Mouse (Mus musculus) lung, embryonic 16.5 days (tissue): ENCODE data around the gene Tbxas1. TPM values are rescaled to one million over a fixed set of nuclear protein-coding genes. Genes with fewer than 3 reads are reported as not detected.

Experiments
- ATAC-seq: fragments of 200-750 bp; cut with Nextera tagmentation; 2 replicates; pipeline ENCODE4 v1.8.0; 2017; ENCODE audit warnings: low read depth, mild to moderate bottlenecking, moderate library complexity
- H3K27ac ChIP-seq: fragments of 300-500 bp; sonication (generic); 2 replicates; pipeline ENCODE4 v1.5.1; 2014; ENCODE audit warnings: mild to moderate bottlenecking, control low read depth, low read length
- H3K27me3 ChIP-seq: fragments of 300-500 bp; sonication (generic); 2 replicates; pipeline ENCODE4 v1.6.1; 2014; ENCODE audit warnings: low read depth, low read length, mixed read lengths; ENCODE audit not compliant: control insufficient read depth, insufficient read depth
- H3K36me3 ChIP-seq: fragments of 300-500 bp; sonication (generic); 2 replicates; pipeline ENCODE4 v1.6.1; 2014; ENCODE audit warnings: low read length; ENCODE audit not compliant: control insufficient read depth, insufficient read depth
- H3K4me1 ChIP-seq: fragments of 300-500 bp; sonication (generic); replicated peaks from 2 replicates; pipeline ENCODE4 v1.6.1; 2014; ENCODE audit warnings: low read length, mixed read lengths; ENCODE audit not compliant: control insufficient read depth, insufficient read depth
- H3K4me2 ChIP-seq: fragments of 300-500 bp; sonication (generic); 2 replicates; pipeline ENCODE4 v1.6.1; 2014; ENCODE audit warnings: low read depth, low read length, control low read depth
- H3K4me3 ChIP-seq: fragments of 300-500 bp; sonication (generic); 2 replicates; pipeline ENCODE4 v1.5.1; 2014; ENCODE audit warnings: mild to moderate bottlenecking, low read length, control low read depth
- H3K9ac ChIP-seq: fragments of 300-500 bp; sonication (generic); 2 replicates; pipeline ENCODE4 v1.6.1; 2014; ENCODE audit warnings: low read length, control low read depth
- H3K9me3 ChIP-seq: fragments of 300-500 bp; sonication (generic); 2 replicates; pipeline ENCODE4 v1.6.1; 2016; ENCODE audit warnings: low read length; ENCODE audit not compliant: control insufficient read depth
- WGBS: fragments of 180-500 bp; shearing (Covaris S2); extraction: QIAGEN DNeasy Blood & Tissue Kit; methylation state at CpG from one replicate; pipeline ENCODE4 v1.1.7; 2014; 5-methylcytosine and 5-hydroxymethylcytosine counted together
- polyA plus RNA-seq: library from polyadenylated mRNA; unstranded; fragments of >200 nt; fragmentation: Nextera tagmentation; extraction: Ambion mirVana; gene quantifications from 2 replicates; pipeline ENCODE4 v1.2.1, GENCODE M21; 2015

Gene Tbxas1
- polyA plus RNA-seq, 1 experiment from 2014 or later = 3.9 TPM

DNA sequence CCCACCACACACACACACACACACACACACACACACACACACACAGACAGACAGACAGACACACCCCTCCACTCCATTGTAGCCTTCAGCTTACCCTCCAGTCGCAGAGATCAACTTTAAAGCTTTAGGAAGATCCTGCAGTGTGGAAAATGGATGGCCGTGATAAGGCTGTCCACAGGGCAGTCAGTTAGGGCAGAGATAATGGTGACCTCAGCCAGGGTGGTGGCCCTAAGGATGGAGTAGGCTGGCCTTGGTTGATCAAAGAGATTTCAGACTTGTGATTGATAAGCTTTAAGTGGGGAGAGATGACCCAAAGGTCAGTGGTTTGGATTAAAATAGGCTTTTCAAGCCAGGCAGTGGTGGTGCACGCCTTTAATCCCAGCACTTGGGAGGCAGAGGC, 120.6 kb downstream of the Tbxas1 start:
- H3K36me3 ChIP-seq = no peaks in the 10 kb centered on the region
- no peak overlapping the region for H3K9ac ChIP-seq
- WGBS = 54% methylated on average over 3 of the region's 3 CpGs

DNA sequence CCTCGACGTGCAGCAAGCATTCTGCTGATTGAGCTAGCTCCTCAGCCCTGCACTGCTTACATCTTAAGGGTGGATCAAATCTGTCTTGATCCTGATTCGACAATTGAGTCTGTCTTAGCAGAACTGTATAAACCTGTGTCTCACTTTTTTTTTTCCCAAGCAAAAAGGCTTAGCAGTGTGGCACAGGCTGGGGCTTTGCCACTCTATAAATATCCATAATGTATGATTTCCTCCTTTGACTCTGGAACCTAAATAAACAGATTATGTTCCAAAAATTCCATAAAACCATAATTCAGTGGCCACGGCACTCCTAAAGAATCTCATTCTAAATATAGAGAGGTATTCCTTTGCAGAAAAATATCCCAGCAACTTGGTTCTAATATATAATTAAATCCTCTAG, 122.6 kb downstream of the Tbxas1 start:
- Histone ChIP-seq H3K4me1 (no peaks in the 10 kb centered on the region), H3K27me3 (no peaks in the 10 kb centered on the region), H3K4me3 (no peak overlapping the region), H3K27ac (no peak overlapping the region), H3K9ac (no peak overlapping the region), H3K9me3 (no peaks in the 10 kb centered on the region), H3K36me3 (no peaks in the 10 kb centered on the region), H3K4me2 (no peak overlapping the region)
- ATAC-seq = no peak
- 61% methylated on average over 4 of the region's 4 CpGs for WGBS

More for the DNA sequence above, 120.6 kb downstream of the Tbxas1 start:
- ATAC-seq = no peak
- no peak overlapping the region for H3K4me3 ChIP-seq
- H3K9me3 ChIP-seq = no peaks in the 10 kb centered on the region
- no peak overlapping the region for H3K27ac ChIP-seq
- no peaks in the 10 kb centered on the region for H3K27me3 ChIP-seq
- H3K4me1 ChIP-seq = no peaks in the 10 kb centered on the region
- no peak overlapping the region for H3K4me2 ChIP-seq

DNA sequence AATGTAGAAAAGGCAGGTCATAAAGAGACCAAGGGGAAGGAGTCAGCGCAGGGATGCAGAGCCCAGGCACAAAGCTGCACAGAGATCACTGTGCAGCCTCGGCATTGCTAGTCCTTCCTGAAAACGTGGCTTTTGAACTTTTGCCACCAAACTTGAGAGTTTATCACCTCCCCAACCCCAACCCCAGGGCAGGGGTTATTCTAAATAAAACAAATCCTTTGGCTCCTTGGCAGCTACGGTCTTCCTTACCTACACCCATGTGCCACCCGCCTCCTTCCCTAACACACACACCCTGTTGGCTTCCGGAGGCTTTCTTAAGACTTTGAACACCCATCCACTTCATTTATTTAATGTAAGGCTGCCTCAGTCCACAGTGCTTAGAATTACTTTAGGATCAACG, 127.9 kb downstream of the Tbxas1 start:
- 52% methylated on average over 7 of the region's 7 CpGs for WGBS
- Histone ChIP-seq H3K4me3 (no peak overlapping the region), H3K27me3 (no peaks in the 10 kb centered on the region), H3K4me2 (no peak overlapping the region), H3K4me1 (no peaks in the 10 kb centered on the region), H3K27ac (no peak overlapping the region), H3K9me3 (no peaks in the 10 kb centered on the region), H3K36me3 (no peaks in the 10 kb centered on the region), H3K9ac (no peak overlapping the region)
- no peak for ATAC-seq

DNA sequence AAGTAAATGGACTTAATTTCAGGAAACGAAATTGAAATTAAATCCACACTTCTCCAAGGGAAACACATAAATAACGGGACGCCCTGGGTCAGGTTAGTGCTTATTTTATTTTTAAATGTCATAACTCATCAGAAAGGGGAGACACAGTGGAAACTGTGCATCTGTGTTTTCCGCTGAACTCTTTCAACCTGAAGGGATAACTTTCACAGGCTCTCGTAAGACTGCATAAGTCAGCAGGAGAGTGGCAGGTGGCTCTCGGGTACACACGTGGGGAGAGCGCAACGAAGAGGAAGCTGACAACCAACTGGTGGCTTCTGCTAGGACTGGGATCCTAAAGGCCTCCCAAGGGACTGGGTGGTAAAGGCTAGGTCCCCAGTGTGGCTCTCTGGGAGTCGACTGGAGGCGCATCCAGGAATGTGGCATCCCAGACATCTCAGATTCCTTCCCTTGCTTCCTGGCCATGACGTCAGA, 128.8 kb downstream of the Tbxas1 start:
- ATAC-seq = no peak
- Histone ChIP-seq H3K9me3 (no peaks in the 10 kb centered on the region), H3K4me2 (no peak overlapping the region), H3K4me3 (no peak overlapping the region), H3K4me1 (no peaks in the 10 kb centered on the region), H3K9ac (no peak overlapping the region), H3K27ac (no peak overlapping the region), H3K27me3 (no peaks in the 10 kb centered on the region), H3K36me3 (no peaks in the 10 kb centered on the region)
- WGBS = 66% methylated on average over 12 of the region's 12 CpGs

DNA sequence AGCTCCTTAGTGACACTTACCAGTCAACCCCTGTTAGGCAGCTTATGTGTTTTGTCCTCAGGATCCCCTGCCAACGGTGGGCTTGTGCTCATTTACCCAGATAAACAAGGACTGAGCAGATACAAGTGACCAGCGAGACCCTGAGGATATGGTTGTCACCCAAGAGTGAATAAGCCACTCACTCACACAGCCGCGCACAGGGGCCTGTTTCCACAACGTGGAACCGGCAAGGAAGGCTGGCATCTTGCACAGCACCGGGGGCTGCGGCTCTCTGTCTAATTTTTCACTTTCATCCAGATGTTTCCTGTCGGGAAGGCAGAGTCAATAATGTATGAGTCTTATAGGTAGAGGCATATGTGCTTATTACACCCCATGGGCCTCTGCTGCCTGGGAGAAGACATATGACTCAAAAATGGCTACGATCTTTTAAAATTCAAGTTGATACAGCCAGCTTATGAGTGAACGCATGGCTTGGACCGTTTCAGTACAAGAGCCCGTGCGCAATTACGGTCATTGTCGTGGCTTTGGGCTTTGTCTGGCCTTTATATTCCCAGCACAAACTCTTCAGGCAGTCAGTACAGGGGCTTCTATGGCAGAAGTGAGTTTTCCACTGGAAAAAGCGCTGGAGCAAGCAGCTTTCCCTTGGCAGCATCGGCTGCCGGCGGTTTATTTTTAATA, 130.2 kb downstream of the Tbxas1 start:
- ATAC-seq = no peak
- Histone ChIP-seq H3K36me3 (no peaks in the 10 kb centered on the region), H3K9me3 (no peaks in the 10 kb centered on the region), H3K4me2 (no peak overlapping the region), H3K27ac (no peak overlapping the region), H3K4me3 (no peak overlapping the region), H3K4me1 (no peaks in the 10 kb centered on the region), H3K9ac (no peak overlapping the region), H3K27me3 (no peaks in the 10 kb centered on the region)
- 68% methylated on average over 20 of the region's 20 CpGs for WGBS

DNA sequence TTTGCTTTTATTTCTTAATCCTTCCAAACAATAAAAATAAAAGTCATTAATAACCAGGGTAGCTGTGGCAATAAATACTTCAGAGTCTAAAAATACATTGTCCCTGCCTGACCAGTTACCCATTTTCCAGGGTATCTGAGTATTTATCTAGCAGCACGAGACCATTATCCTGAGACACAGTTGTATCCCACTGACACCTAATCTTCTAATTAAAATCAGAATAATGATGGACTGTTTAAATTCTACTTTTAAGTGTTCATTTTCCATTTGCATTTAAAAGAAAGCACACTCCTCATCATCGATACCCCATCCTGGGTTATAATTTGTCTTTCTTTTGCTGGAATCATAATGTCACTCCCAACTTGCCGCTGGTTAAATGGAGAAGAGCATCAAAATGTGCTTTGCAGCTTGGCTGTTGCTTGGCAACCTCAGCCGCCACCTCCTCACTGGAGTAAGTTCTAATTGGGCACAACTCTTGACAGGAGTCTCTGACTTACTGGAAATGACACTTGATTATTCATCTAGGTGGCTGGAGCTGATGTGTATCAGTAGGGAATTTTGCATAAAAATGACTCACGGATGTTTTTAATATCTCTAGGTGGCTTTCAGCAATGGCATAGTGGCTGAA, 130.9 kb downstream of the Tbxas1 start:
- ATAC-seq = no peak
- Histone ChIP-seq H3K27ac (no peak overlapping the region), H3K27me3 (no peaks in the 10 kb centered on the region)

DNA sequence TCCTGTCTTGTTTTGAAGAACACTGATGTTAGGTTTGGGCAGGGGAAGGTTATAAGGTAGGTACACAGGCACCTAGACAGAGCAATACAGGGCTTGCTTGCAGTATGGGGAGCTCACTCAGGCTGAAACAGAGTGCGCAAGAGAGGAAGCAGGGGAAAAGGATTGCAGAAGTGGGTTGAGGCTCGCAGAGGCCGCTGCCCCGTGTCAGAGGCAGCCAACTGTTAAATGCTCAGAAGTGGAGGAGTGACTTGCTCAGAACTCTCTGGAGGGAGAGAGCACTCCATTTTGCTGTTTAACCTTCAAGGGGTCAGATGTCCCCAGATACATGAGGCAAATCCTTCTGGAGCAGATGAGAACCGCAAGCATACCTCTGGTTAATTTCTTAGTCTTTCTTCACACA, 132.0 kb downstream of the Tbxas1 start:
- H3K4me2 ChIP-seq = no peak overlapping the region
- H3K27me3 ChIP-seq = no peaks in the 10 kb centered on the region
- ATAC-seq = no peak
- H3K27ac ChIP-seq = no peak overlapping the region
- no peaks in the 10 kb centered on the region for H3K36me3 ChIP-seq
- H3K4me3 ChIP-seq = no peak overlapping the region
- H3K4me1 ChIP-seq = no peaks in the 10 kb centered on the region
- H3K9ac ChIP-seq = no peak overlapping the region
- WGBS = 55% methylated on average over 5 of the region's 5 CpGs
- H3K9me3 ChIP-seq = no peaks in the 10 kb centered on the region

More for the DNA sequence above, 130.9 kb downstream of the Tbxas1 start:
- Histone ChIP-seq H3K4me2 (no peak overlapping the region), H3K9ac (no peak overlapping the region), H3K4me1 (no peaks in the 10 kb centered on the region), H3K9me3 (no peaks in the 10 kb centered on the region), H3K36me3 (no peaks in the 10 kb centered on the region), H3K4me3 (no peak overlapping the region)
- 61% methylated on average over 5 of the region's 5 CpGs for WGBS

DNA sequence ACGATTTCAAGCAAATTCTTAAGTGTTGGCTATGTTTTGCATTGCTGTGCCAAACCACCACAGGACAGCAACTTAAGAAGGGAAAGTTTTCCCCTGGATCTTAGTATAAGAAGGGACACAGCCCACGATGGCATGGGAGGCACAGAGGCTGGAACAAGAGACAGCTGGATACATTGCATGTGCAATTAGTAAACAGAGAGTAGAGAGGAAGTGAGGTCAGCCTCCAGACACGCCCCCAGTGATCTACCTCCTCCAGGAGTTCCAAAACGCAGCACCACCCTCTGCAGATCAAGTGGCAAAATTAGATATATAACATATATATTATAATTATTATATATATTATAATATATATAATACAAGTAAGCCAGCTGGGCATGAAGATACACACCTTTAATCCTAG, 132.9 kb downstream of the Tbxas1 start:
- H3K27ac ChIP-seq = no peak overlapping the region
- H3K4me3 ChIP-seq = no peak overlapping the region

DNA sequence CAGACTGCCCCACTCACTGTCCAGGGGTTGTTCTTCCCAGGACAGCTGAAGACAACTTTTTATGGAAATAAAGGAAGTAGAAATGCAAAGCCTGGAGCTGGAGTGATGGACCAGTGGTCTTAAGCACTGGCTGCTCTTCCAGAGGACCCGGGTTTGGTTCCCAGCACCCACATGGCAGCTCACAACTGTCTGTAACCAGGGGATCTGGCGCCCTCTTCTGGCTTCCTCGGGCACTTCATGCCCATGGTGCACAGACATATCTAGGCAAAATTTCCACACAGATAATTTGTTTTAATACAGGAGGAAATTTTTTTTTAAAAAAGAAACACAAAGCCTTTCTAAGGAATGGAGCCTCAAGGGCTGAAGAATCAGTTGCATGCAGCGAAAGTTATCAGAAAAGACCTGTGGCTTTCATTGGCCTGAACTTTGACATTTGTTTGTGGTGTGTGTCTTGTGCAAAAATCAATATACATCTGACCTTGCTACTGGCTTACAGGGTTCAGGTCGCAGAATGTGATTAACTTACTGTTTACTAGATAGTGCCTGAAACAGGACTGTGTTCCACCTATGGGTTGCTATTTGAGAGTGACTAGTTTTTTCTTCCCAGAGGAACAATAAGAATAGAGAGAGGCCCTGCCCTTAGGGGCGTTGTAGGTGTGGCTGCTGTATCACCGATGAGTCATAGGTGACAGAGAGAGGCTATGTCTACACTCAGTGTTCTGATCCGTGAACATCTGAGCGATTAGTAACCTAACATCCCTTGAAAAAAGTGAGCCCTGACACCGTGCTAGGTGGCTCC, 138.0 kb downstream of the Tbxas1 start:
- 85% methylated on average over 10 of the region's 10 CpGs for WGBS
- Histone ChIP-seq H3K4me3 (no peak overlapping the region), H3K4me1 (no peaks in the 10 kb centered on the region), H3K9me3 (no peaks in the 10 kb centered on the region), H3K27me3 (no peaks in the 10 kb centered on the region), H3K4me2 (no peak overlapping the region), H3K9ac (no peak overlapping the region), H3K27ac (no peak overlapping the region), H3K36me3 (no peaks in the 10 kb centered on the region)
- ATAC-seq = no peak

More for the DNA sequence above, 132.9 kb downstream of the Tbxas1 start:
- Histone ChIP-seq H3K4me2 (no peak overlapping the region), H3K36me3 (no peaks in the 10 kb centered on the region), H3K27me3 (no peaks in the 10 kb centered on the region), H3K9me3 (no peaks in the 10 kb centered on the region), H3K4me1 (no peaks in the 10 kb centered on the region), H3K9ac (no peak overlapping the region)
- WGBS = 61% methylated on average over 4 of the region's 4 CpGs
- ATAC-seq = no peak
